ENCODE assay signal across 24 mouse cellular contexts in the genomic region with DNA sequence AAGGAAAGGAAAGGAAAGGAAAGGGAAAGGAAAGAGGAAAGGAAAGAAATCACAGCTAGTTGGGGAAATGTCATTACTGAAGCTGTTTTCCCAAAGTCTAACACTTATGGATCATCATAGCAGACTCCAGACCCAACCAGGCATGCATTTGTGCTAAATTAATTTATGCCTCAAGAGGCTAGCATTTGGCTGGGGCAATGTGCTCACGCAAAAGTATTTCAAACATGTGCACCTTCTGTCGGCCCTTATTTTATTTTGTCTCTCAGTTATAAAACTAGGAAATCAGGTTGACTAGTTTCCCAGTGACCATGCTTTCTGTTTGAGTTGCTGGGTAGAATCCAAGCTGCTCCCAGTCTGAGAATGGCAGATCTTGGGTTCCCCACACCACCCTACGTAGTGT.
DNase-seq lines count a peak whose midpoint lies in the region; ATAC-seq and TF ChIP-seq lines count a peak whose summit lies in the region.
"Had no signal": no experiment of that assay in that cellular context is flagged by ENCODE, and none has a peak within 500 bp of the region (broad histone marks: within the 10 kb centered on the region; RNA-seq: fewer than 3 reads in every experiment).

No protein-coding gene starts in this region.

- no peak overlapping the region for H3K4me3 ChIP-seq in forebrain, embryonic 16.5 days (replicated peaks; ENCODE audit: low read length)
- H3K4me3 ChIP-seq in forebrain, embryonic 11.5 days (ENCODE audit: low read depth, low read length), result no peak overlapping the region
- H3K4me3 ChIP-seq in forebrain, postnatal 0 days (ENCODE audit: low read depth, low read length), result no peak overlapping the region
- no peak overlapping the region for H3K4me3 ChIP-seq in forebrain, embryonic 13.5 days

- peaks cover 5% of the 10 kb centered on the region for H3K9me3 ChIP-seq in forebrain, embryonic 16.5 days (ENCODE audit: control insufficient read depth, low read length)
- H3K9me3 ChIP-seq in forebrain, embryonic 11.5 days (ENCODE audit: control insufficient read depth, low read length), result no peaks in the 10 kb centered on the region
- no peaks in the 10 kb centered on the region for H3K9me3 ChIP-seq in forebrain, postnatal 0 days (ENCODE audit: low read length)
- H3K9me3 ChIP-seq in forebrain, embryonic 13.5 days (replicated peaks), result no peaks in the 10 kb centered on the region

- 65% methylated on average over 3 of the region's 3 CpGs for WGBS in forebrain, embryonic 16.5 days
- 82% methylated on average over 3 of the region's 3 CpGs for WGBS in forebrain, embryonic 11.5 days
- WGBS in forebrain, postnatal 0 days, result 55% methylated on average over 3 of the region's 3 CpGs
- WGBS in forebrain, embryonic 13.5 days, result 81% methylated on average over 3 of the region's 3 CpGs

- H3K4me2 ChIP-seq in forebrain, embryonic 16.5 days (ENCODE audit: low read length), result no peak overlapping the region
- no peak overlapping the region for H3K4me2 ChIP-seq in forebrain, embryonic 11.5 days (ENCODE audit: low read depth, low read length, severe bottlenecking)
- no peak overlapping the region for H3K4me2 ChIP-seq in forebrain, postnatal 0 days (ENCODE audit: low read depth)
- H3K4me2 ChIP-seq in forebrain, embryonic 13.5 days, result no peak overlapping the region

- TF ChIP-seq POLR2A in brain, embryonic 14.5 days (IDR thresholded peaks at IDR 0.05; ENCODE audit: borderline replicate concordance, extremely low read depth, insufficient read depth, insufficient read length, poor library complexity, severe bottlenecking), result no peak

- no peak for DNase-seq in forebrain, embryonic 11.5 days (ENCODE audit: low spot score)
- peak; percentile 57 for DNase-seq in forebrain, postnatal 0 days
- peak; percentile 57 for DNase-seq in brain, embryonic 14.5 days (ENCODE audit: low read depth)
- peak; percentile 16 for DNase-seq in brain, embryonic 18.5 days (ENCODE audit: low read depth, low spot score)
- no peak for DNase-seq in spleen, adult 12 weeks (ENCODE audit: low spot score)
- DNase-seq in cerebellum, adult 11 months, result no peak
- DNase-seq: adrenal gland, adult 2 months; adrenal gland, adult 8-10 months; adrenal gland, postnatal 10 days; adrenal gland, postnatal 14 days; adrenal gland, postnatal 25 days; adrenal gland, postnatal 36 days; B cell, adult 2 months; cerebellum, adult 11-12 months; cerebellum, adult 18-20 months; cerebellum, adult 2 months; cerebellum, adult 8-10 months had no signal

- peaks cover 8% of the 10 kb centered on the region for H3K4me1 ChIP-seq in forebrain, embryonic 16.5 days (replicated peaks; ENCODE audit: control insufficient read depth, insufficient read depth, low read length)
- H3K4me1 ChIP-seq in forebrain, embryonic 11.5 days (replicated peaks; ENCODE audit: control insufficient read depth, insufficient read depth, low read length), result peaks cover 2% of the 10 kb centered on the region; the same call in 1 of the 2 replicates
- H3K4me1 ChIP-seq in forebrain, postnatal 0 days (ENCODE audit: insufficient read depth), result no peaks in the 10 kb centered on the region; the same call in 1 of the 2 replicates
- peaks cover 36% of the 10 kb centered on the region for H3K4me1 ChIP-seq in forebrain, embryonic 13.5 days

- no peaks in the 10 kb centered on the region for H3K27me3 ChIP-seq in forebrain, embryonic 16.5 days (replicated peaks; ENCODE audit: control insufficient read depth, insufficient read depth, low read length)
- 0 out of 2 replicates have a peak, but pooled peaks cover 2% of the 10 kb centered on the region for H3K27me3 ChIP-seq in forebrain, embryonic 11.5 days (ENCODE audit: control insufficient read depth, insufficient read depth, low read length)
- no peaks in the 10 kb centered on the region for H3K27me3 ChIP-seq in forebrain, postnatal 0 days (ENCODE audit: insufficient read depth, low read length)
- H3K27me3 ChIP-seq in forebrain, embryonic 13.5 days, result peaks cover 18% of the 10 kb centered on the region
- H3K27me3 ChIP-seq: CH12.LX had no signal

- no peak overlapping the region for H3K9ac ChIP-seq in forebrain, embryonic 16.5 days (replicated peaks; ENCODE audit: low read depth, low read length)
- no peak overlapping the region for H3K9ac ChIP-seq in forebrain, embryonic 11.5 days (ENCODE audit: low read length)
- H3K9ac ChIP-seq in forebrain, postnatal 0 days, result no peak overlapping the region
- H3K9ac ChIP-seq in forebrain, embryonic 13.5 days, result no peak overlapping the region

- ATAC-seq in forebrain, embryonic 16.5 days, result peak; percentile 43; the same call in 1 of the 2 replicates
- ATAC-seq in forebrain, embryonic 11.5 days (replicated peaks; ENCODE audit: low FRiP score), result no peak
- no peak; the same call in 1 of the 2 replicates for ATAC-seq in forebrain, postnatal 0 days
- ATAC-seq in forebrain, embryonic 13.5 days, result no peak
- ATAC-seq: activated CD4-positive, CD25-positive, alpha-beta regulatory T cell, adult 4 months; CD4-positive, CD25-positive, alpha-beta regulatory T cell, adult 4 months; Patski had no signal

- no peaks in the 10 kb centered on the region for H3K36me3 ChIP-seq in forebrain, embryonic 16.5 days (ENCODE audit: control insufficient read depth, insufficient read depth)
- no peaks in the 10 kb centered on the region for H3K36me3 ChIP-seq in forebrain, embryonic 11.5 days (ENCODE audit: control insufficient read depth, insufficient read depth, low read length)
- H3K36me3 ChIP-seq in forebrain, postnatal 0 days (ENCODE audit: insufficient read depth), result no peaks in the 10 kb centered on the region
- no peaks in the 10 kb centered on the region for H3K36me3 ChIP-seq in forebrain, embryonic 13.5 days (ENCODE audit: poor library complexity, severe bottlenecking)
- H3K36me3 ChIP-seq: G1E had no signal

- no peak for TF ChIP-seq CTCF in forebrain, postnatal 0 days (IDR thresholded peaks at IDR 0.05; ENCODE audit: low read depth)
- TF ChIP-seq CTCF in brain, embryonic 14.5 days (IDR thresholded peaks at IDR 0.05; ENCODE audit: borderline replicate concordance, extremely low read depth, insufficient read depth, insufficient read length), result no peak

- H3K27ac ChIP-seq in forebrain, embryonic 16.5 days (ENCODE audit: low read length), result no peak overlapping the region
- no peak overlapping the region for H3K27ac ChIP-seq in forebrain, embryonic 11.5 days (ENCODE audit: low read depth, low read length)
- no peak overlapping the region for H3K27ac ChIP-seq in forebrain, postnatal 0 days (ENCODE audit: low read depth, low read length)
- H3K27ac ChIP-seq in forebrain, embryonic 13.5 days, result no peak overlapping the region

Comparison
In these comparisons a context has a peak if more than half of its experiments do, and no peak if none do; other contexts are left out.
1. DNase-seq: peak in forebrain, postnatal 0 days (single experiment), brain, embryonic 14.5 days (single experiment) and brain, embryonic 18.5 days (single experiment); none in forebrain, embryonic 11.5 days (single experiment), spleen, adult 12 weeks (single experiment) and cerebellum, adult 11 months (single experiment).